Mouse (Mus musculus): ENCODE measurements at regions not wholly inside any gene's neighbourhood (a gene's known extent, or its start where the extent isn't known, plus 50 kb on each side); places are given as distances from the start of the nearest gene placed in this dataset.

- DNase-seq (ENCODE audit: low spot score in 2 of 2) = no peak
Observed at GRCm38 (mm10) chr2:30743976-30744620, 59.4 kb downstream of the 1700001O22Rik start.

GRCm38 (mm10) chr2:30743265-30743846 is 60.1 kb downstream of the 1700001O22Rik start:
- DNase-seq (ENCODE audit: low spot score in 2 of 2) = no peak

- DNase-seq (ENCODE audit: low spot score in 2 of 2) = no peak
Observed at GRCm38 (mm10) chr2:30741450-30741849, 62.0 kb downstream of the 1700001O22Rik start.

- DNase-seq (ENCODE audit: low spot score in 2 of 2) = no peak
Observed at GRCm38 (mm10) chr2:30737759-30738158, 65.7 kb downstream of the 1700001O22Rik start.

GRCm38 (mm10) chr2:30736705-30737104 is 66.8 kb downstream of the 1700001O22Rik start:
- DNase-seq (ENCODE audit: low spot score in 2 of 2) = no peak

- no peak for DNase-seq (ENCODE audit: low spot score in 2 of 2)
Observed at GRCm38 (mm10) chr2:30736236-30736635, 67.2 kb downstream of the 1700001O22Rik start.

- DNase-seq (ENCODE audit: low spot score in 2 of 2) = no peak
Observed at GRCm38 (mm10) chr2:30733853-30734252, 69.6 kb downstream of the 1700001O22Rik start.

GRCm38 (mm10) chr2:30731832-30732231 is 71.6 kb downstream of the 1700001O22Rik start:
- no peak for DNase-seq (ENCODE audit: low spot score in 2 of 2)

GRCm38 (mm10) chr2:30727948-30728347 is 75.5 kb downstream of the 1700001O22Rik start:
- no peak for DNase-seq (ENCODE audit: low spot score in 2 of 2)

- DNase-seq (ENCODE audit: low spot score in 2 of 2) = no peak
Observed at GRCm38 (mm10) chr2:30725601-30726489, 77.6 kb downstream of the 1700001O22Rik start.

- no peak for DNase-seq (ENCODE audit: low spot score in 2 of 2)
Observed at GRCm38 (mm10) chr2:30725186-30725585, 78.3 kb downstream of the 1700001O22Rik start.

- no peak for DNase-seq (ENCODE audit: low spot score in 2 of 2)
Observed at GRCm38 (mm10) chr2:30724521-30724920, 78.9 kb downstream of the 1700001O22Rik start.

GRCm38 (mm10) chr2:30723059-30723587 is 80.3 kb downstream of the 1700001O22Rik start:
- DNase-seq (ENCODE audit: low spot score in 2 of 2) = peak in 1 of 2 experiments; percentile 40

- no peak for DNase-seq (ENCODE audit: low spot score in 2 of 2)
Observed at GRCm38 (mm10) chr2:30722263-30723050, 81.0 kb downstream of the 1700001O22Rik start.

- no peak for DNase-seq (ENCODE audit: low spot score in 2 of 2)
Observed at GRCm38 (mm10) chr2:30721473-30722262, 81.8 kb downstream of the 1700001O22Rik start.

- no peak for DNase-seq (ENCODE audit: low spot score in 2 of 2)
Observed at GRCm38 (mm10) chr2:30721048-30721461, 82.4 kb downstream of the 1700001O22Rik start.

GRCm38 (mm10) chr2:30720291-30720690 is 83.2 kb downstream of the 1700001O22Rik start:
- no peak for DNase-seq (ENCODE audit: low spot score in 2 of 2)

GRCm38 (mm10) chr2:30719611-30720290 is 83.7 kb downstream of the 1700001O22Rik start:
- no peak for DNase-seq (ENCODE audit: low spot score in 2 of 2)

GRCm38 (mm10) chr2:30718741-30719381 is 84.6 kb downstream of the 1700001O22Rik start:
- DNase-seq (ENCODE audit: low spot score in 2 of 2) = peak; percentile 84 to 88

- peak; percentile 86 to 89 for DNase-seq (ENCODE audit: low spot score in 2 of 2)
Observed at GRCm38 (mm10) chr2:30718329-30718675, 85.2 kb downstream of the 1700001O22Rik start.
